Comparison of ENCODE assay signal across 23 mouse cellular contexts in genomic region chr4:149603860-149604259, GRCm38 (mm10).
"Had no signal": no experiment of that assay in that cellular context is flagged by ENCODE, and none has a peak within 500 bp of the region (broad histone marks: within the 10 kb centered on the region; RNA-seq: fewer than 3 reads in every experiment).

No protein-coding gene starts in this region.

- H3K27ac ChIP-seq: intestine, embryonic 15.5 days; kidney, postnatal 0 days; limb, embryonic 12.5 days; limb, embryonic 15.5 days; liver, embryonic 14.5 days; midbrain, embryonic 12.5 days; midbrain, embryonic 15.5 days; neural tube, embryonic 12.5 days; neural tube, embryonic 15.5 days; stomach, embryonic 15.5 days had no signal

- ATAC-seq: intestine, embryonic 15.5 days; liver, postnatal 0 days; midbrain, embryonic 15.5 days had no signal

- H3K36me3 ChIP-seq: intestine, embryonic 15.5 days; limb, embryonic 12.5 days; limb, embryonic 15.5 days; midbrain, embryonic 15.5 days; neural tube, embryonic 12.5 days; neural tube, embryonic 15.5 days; stomach, embryonic 15.5 days had no signal

- H3K4me2 ChIP-seq: intestine, embryonic 15.5 days; limb, embryonic 12.5 days; limb, embryonic 15.5 days; liver, embryonic 11.5 days; lung, embryonic 14.5 days; midbrain, embryonic 12.5 days; midbrain, embryonic 15.5 days; neural tube, embryonic 12.5 days; neural tube, embryonic 15.5 days; stomach, embryonic 15.5 days had no signal

- H3K4me3 ChIP-seq: intestine, embryonic 15.5 days; limb, embryonic 12.5 days; limb, embryonic 15.5 days; midbrain, embryonic 12.5 days; midbrain, embryonic 15.5 days; neural tube, embryonic 12.5 days; neural tube, embryonic 15.5 days; stomach, embryonic 15.5 days had no signal

- H3K9me3 ChIP-seq: intestine, embryonic 15.5 days; limb, embryonic 12.5 days; limb, embryonic 15.5 days; midbrain, embryonic 12.5 days; midbrain, embryonic 15.5 days; neural tube, embryonic 12.5 days; neural tube, embryonic 15.5 days; stomach, embryonic 15.5 days had no signal

- H3K9ac ChIP-seq: intestine, embryonic 15.5 days; limb, embryonic 12.5 days; limb, embryonic 15.5 days; liver, embryonic 14.5 days; liver, postnatal 0 days; lung, embryonic 14.5 days; midbrain, embryonic 12.5 days; midbrain, embryonic 15.5 days; neural tube, embryonic 12.5 days; neural tube, embryonic 15.5 days; stomach, embryonic 15.5 days had no signal

- H3K27me3 ChIP-seq: intestine, embryonic 15.5 days; limb, embryonic 15.5 days; midbrain, embryonic 12.5 days; midbrain, embryonic 15.5 days; neural tube, embryonic 12.5 days; neural tube, embryonic 15.5 days; stomach, embryonic 15.5 days had no signal

- DNase-seq: kidney, adult 2 months; kidney, postnatal 25 days; left cerebral cortex, postnatal 4 days; liver, postnatal 0 days; lung, embryonic 14.5 days; lung, postnatal 10 days; lung, postnatal 4 days; right cerebral cortex, adult 18-20 months; right cerebral cortex, postnatal 14 days; right cerebral cortex, postnatal 4 days; thymus, adult 18-20 months; thymus, postnatal 36 days had no signal
